ENCODE assay signal across 23 mouse cellular contexts in genomic region chr2:4507887-4508615, GRCm38 (mm10).
DNase-seq lines count a peak whose midpoint lies in the region; ATAC-seq and TF ChIP-seq lines count a peak whose summit lies in the region.
"Had no signal": no experiment of that assay in that cellular context is flagged by ENCODE, and none has a peak within 500 bp of the region (broad histone marks: within the 10 kb centered on the region; RNA-seq: fewer than 3 reads in every experiment).

No protein-coding gene starts in this region.

- no peak overlapping the region for H3K9ac ChIP-seq in embryonic facial prominence, embryonic 14.5 days (ENCODE audit: low read depth, low read length)
- no peak overlapping the region for H3K9ac ChIP-seq in forebrain, postnatal 0 days
- H3K9ac ChIP-seq in stomach, embryonic 15.5 days: no peak overlapping the region
- H3K9ac ChIP-seq: heart, embryonic 13.5 days; lung, embryonic 14.5 days; neural tube, embryonic 15.5 days had no signal

- H3K27me3 ChIP-seq in embryonic facial prominence, embryonic 14.5 days (replicated peaks; ENCODE audit: control insufficient read depth, insufficient read depth, low read length): no peaks in the 10 kb centered on the region
- no peaks in the 10 kb centered on the region for H3K27me3 ChIP-seq in embryonic facial prominence, embryonic 10.5 days (replicated peaks; ENCODE audit: low read depth, poor library complexity, severe bottlenecking)
- no peaks in the 10 kb centered on the region for H3K27me3 ChIP-seq in forebrain, postnatal 0 days (ENCODE audit: insufficient read depth, low read length)
- H3K27me3 ChIP-seq in stomach, embryonic 15.5 days (replicated peaks): no peaks in the 10 kb centered on the region
- H3K27me3 ChIP-seq: heart, embryonic 13.5 days; neural tube, embryonic 15.5 days had no signal

- WGBS in embryonic facial prominence, embryonic 14.5 days: 73% methylated on average over 13 of the region's 13 CpGs
- WGBS in embryonic facial prominence, embryonic 10.5 days: 87% methylated on average over 13 of the region's 13 CpGs
- 52% methylated on average over 13 of the region's 13 CpGs for WGBS in forebrain, postnatal 0 days
- WGBS in stomach, embryonic 15.5 days: 87% methylated on average over 13 of the region's 13 CpGs

- peak; percentile 38 for DNase-seq in embryonic facial prominence, embryonic 14.5 days (ENCODE audit: low spot score)
- no peak for DNase-seq in embryonic facial prominence, embryonic 10.5 days (ENCODE audit: low spot score)
- peak; percentile 15 for DNase-seq in lung, postnatal 36 days
- DNase-seq in lung, postnatal 10 days: no peak
- DNase-seq in forebrain, postnatal 0 days: no peak
- no peak for DNase-seq in ovary, postnatal 36 days (ENCODE audit: low spot score)
- no peak for DNase-seq in lung, postnatal 14 days
- DNase-seq: adrenal gland, postnatal 10 days; cerebellum, adult 11 months; cerebellum, postnatal 25 days; heart, adult 18-20 months; lung, embryonic 14.5 days; midbrain, embryonic 14.5 days had no signal

- no peak for TF ChIP-seq CTCF in forebrain, postnatal 0 days (IDR thresholded peaks at IDR 0.05; ENCODE audit: low read depth)

- peak overlapping the region; percentile 19; the same call in 1 of the 2 replicates for H3K27ac ChIP-seq in embryonic facial prominence, embryonic 14.5 days (replicated peaks; ENCODE audit: low read depth, low read length)
- H3K27ac ChIP-seq in embryonic facial prominence, embryonic 10.5 days (replicated peaks): no peak overlapping the region
- 0 out of 2 replicates have a peak overlapping the region, but pooled peaks have one; percentile 35 for H3K27ac ChIP-seq in forebrain, postnatal 0 days (ENCODE audit: low read depth, low read length)
- 0 out of 2 replicates have a peak overlapping the region, but pooled peaks have one; percentile 86 for H3K27ac ChIP-seq in stomach, embryonic 15.5 days
- H3K27ac ChIP-seq: limb, embryonic 10.5 days had no signal

- H3K4me2 ChIP-seq in embryonic facial prominence, embryonic 14.5 days (ENCODE audit: low read depth, low read length): no peak overlapping the region
- H3K4me2 ChIP-seq in forebrain, postnatal 0 days (ENCODE audit: low read depth): no peak overlapping the region
- H3K4me2 ChIP-seq in stomach, embryonic 15.5 days: no peak overlapping the region
- H3K4me2 ChIP-seq: heart, embryonic 13.5 days; liver, embryonic 11.5 days; lung, embryonic 14.5 days; neural tube, embryonic 15.5 days had no signal

- H3K4me3 ChIP-seq in embryonic facial prominence, embryonic 14.5 days (ENCODE audit: low read depth, low read length): no peak overlapping the region
- H3K4me3 ChIP-seq in embryonic facial prominence, embryonic 10.5 days: no peak overlapping the region
- H3K4me3 ChIP-seq in forebrain, postnatal 0 days (ENCODE audit: low read depth, low read length): no peak overlapping the region
- H3K4me3 ChIP-seq in stomach, embryonic 15.5 days (replicated peaks): no peak overlapping the region
- H3K4me3 ChIP-seq: heart, embryonic 13.5 days; left cerebral cortex, adult 2 months; limb, embryonic 10.5 days; myocyte; neural tube, embryonic 15.5 days had no signal

- peak; percentile 4; the same call in 1 of the 2 replicates for ATAC-seq in embryonic facial prominence, embryonic 14.5 days (ENCODE audit: low read depth)
- ATAC-seq in forebrain, postnatal 0 days: no peak; the same call in 1 of the 2 replicates
- no peak for ATAC-seq in stomach, embryonic 15.5 days (ENCODE audit: insufficient read depth, low FRiP score, low read depth)
- ATAC-seq: activated CD4-positive, CD25-positive, alpha-beta regulatory T cell, adult 4 months; CD4-positive, CD25-positive, alpha-beta regulatory T cell, adult 4 months; hindbrain, embryonic 16.5 days had no signal

- 0 out of 2 replicates have a peak, but pooled peaks cover 12% of the 10 kb centered on the region for H3K36me3 ChIP-seq in embryonic facial prominence, embryonic 14.5 days (ENCODE audit: control insufficient read depth, insufficient read depth, low read length)
- peaks cover 46% of the 10 kb centered on the region for H3K36me3 ChIP-seq in embryonic facial prominence, embryonic 10.5 days (replicated peaks)
- H3K36me3 ChIP-seq in forebrain, postnatal 0 days (ENCODE audit: insufficient read depth): peaks cover 4% of the 10 kb centered on the region; the same call in 1 of the 2 replicates
- H3K36me3 ChIP-seq in stomach, embryonic 15.5 days: no peaks in the 10 kb centered on the region
- H3K36me3 ChIP-seq: neural tube, embryonic 15.5 days had no signal

- H3K4me1 ChIP-seq in embryonic facial prominence, embryonic 14.5 days (ENCODE audit: control insufficient read depth, insufficient read depth, low read length): no peaks in the 10 kb centered on the region
- peaks cover 14% of the 10 kb centered on the region for H3K4me1 ChIP-seq in embryonic facial prominence, embryonic 10.5 days
- H3K4me1 ChIP-seq in forebrain, postnatal 0 days (ENCODE audit: insufficient read depth): no peaks in the 10 kb centered on the region
- peaks cover 23% of the 10 kb centered on the region for H3K4me1 ChIP-seq in stomach, embryonic 15.5 days

- H3K9me3 ChIP-seq in embryonic facial prominence, embryonic 14.5 days (ENCODE audit: control insufficient read depth, low read length): no peaks in the 10 kb centered on the region
- H3K9me3 ChIP-seq in embryonic facial prominence, embryonic 10.5 days: no peaks in the 10 kb centered on the region
- H3K9me3 ChIP-seq in forebrain, postnatal 0 days (ENCODE audit: low read length): no peaks in the 10 kb centered on the region
- no peaks in the 10 kb centered on the region for H3K9me3 ChIP-seq in stomach, embryonic 15.5 days
- H3K9me3 ChIP-seq: heart, embryonic 13.5 days; limb, embryonic 10.5 days; neural tube, embryonic 15.5 days had no signal

Comparison
In these comparisons a context has a peak if more than half of its experiments do, and no peak if none do; other contexts are left out.
1. DNase-seq: peak in embryonic facial prominence, embryonic 14.5 days (single experiment) and lung, postnatal 36 days (single experiment); none in embryonic facial prominence, embryonic 10.5 days (single experiment), lung, postnatal 10 days (single experiment), forebrain, postnatal 0 days (single experiment), ovary, postnatal 36 days (single experiment) and lung, postnatal 14 days (single experiment).